Mouse (Mus musculus): Measurements from ENCODE around the gene Sec24d.

DNA sequence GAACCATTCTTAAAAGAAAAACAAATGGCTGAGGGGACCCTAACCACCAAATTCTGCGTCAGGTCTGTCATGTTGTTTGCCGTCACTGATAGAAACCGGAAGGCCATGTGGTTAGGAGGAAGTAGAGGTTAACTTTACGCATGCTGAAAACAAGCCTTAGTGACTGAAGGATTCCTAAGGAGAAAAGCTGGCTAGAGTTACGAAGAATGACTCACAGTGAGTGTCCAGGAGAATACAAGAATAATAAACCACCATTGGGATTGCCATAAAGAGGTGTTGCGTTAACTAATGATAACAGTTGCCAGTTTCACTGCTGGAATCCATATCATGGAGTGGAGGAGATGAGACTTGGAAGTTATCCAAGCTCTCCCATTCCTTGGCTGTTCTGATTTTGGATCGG lies 67.7 kb downstream of the Sec24d start:
- no peak for TF ChIP-seq CTCF (IDR thresholded peaks at IDR 0.05; ENCODE audit: low read depth)
- TF ChIP-seq EP300 (IDR thresholded peaks at IDR 0.05; ENCODE audit: low read depth) = no peak
